Mouse (Mus musculus) thymus, postnatal 36 days (tissue): ENCODE data around the gene Gper1.

ENCODE experiments used
- DNase-seq, 2 experiments: peaks; one replicate each; pipeline ENCODE4 v3.0.0; 2022; ENCODE audit warnings: mixed read lengths in 2 of 2

The Gper1 gene

GRCm38 (mm10) chr5:139423026-139423865 lies at the start of gene Gper1:
Gper1 (plus strand) TSS chr5:139423151.
- no peak for DNase-seq

GRCm38 (mm10) chr5:139373889-139374444 lies 49.0 kb upstream of the Gper1 start:
- DNase-seq: no peak

GRCm38 (mm10) chr5:139374841-139375240 lies 48.1 kb upstream of the Gper1 start:
- no peak for DNase-seq

GRCm38 (mm10) chr5:139377468-139378270 lies 45.3 kb upstream of the Gper1 start, which contains the start of gene Gpr146:
Gpr146 (plus strand) TSS chr5:139377697.
- peak; percentile 43 to 64 for DNase-seq

- DNase-seq: no peak
These were observed 44.7 kb upstream of the Gper1 start for GRCm38 (mm10) chr5:139378271-139378556.

- DNase-seq: peak; percentile 45 to 66
These were observed 43.8 kb upstream of the Gper1 start for GRCm38 (mm10) chr5:139378986-139379629.

GRCm38 (mm10) chr5:139379771-139380384 lies 43.1 kb upstream of the Gper1 start:
- no peak for DNase-seq

GRCm38 (mm10) chr5:139380385-139381248 lies 42.3 kb upstream of the Gper1 start:
- peak; percentile 79 to 86 for DNase-seq

- peak; percentile 72 to 82 for DNase-seq
These were observed 41.1 kb upstream of the Gper1 start for GRCm38 (mm10) chr5:139381586-139382513.

- DNase-seq: peak; percentile 60 to 76
These were observed 40.2 kb upstream of the Gper1 start for GRCm38 (mm10) chr5:139382760-139383159.

GRCm38 (mm10) chr5:139383234-139383633 lies 39.7 kb upstream of the Gper1 start:
- peak in 1 of 2 experiments; percentile 26 for DNase-seq

GRCm38 (mm10) chr5:139384531-139384930 lies 38.4 kb upstream of the Gper1 start:
- no peak for DNase-seq

GRCm38 (mm10) chr5:139386047-139386446 lies 36.9 kb upstream of the Gper1 start:
- DNase-seq: no peak

GRCm38 (mm10) chr5:139387329-139388194 lies 35.4 kb upstream of the Gper1 start:
- DNase-seq: no peak

- DNase-seq: no peak
These were observed 34.8 kb upstream of the Gper1 start for GRCm38 (mm10) chr5:139388195-139388570.

GRCm38 (mm10) chr5:139388694-139389675 lies 34.0 kb upstream of the Gper1 start:
- DNase-seq: no peak

GRCm38 (mm10) chr5:139389676-139390061 lies 33.3 kb upstream of the Gper1 start:
- DNase-seq: no peak
